Mouse (Mus musculus) right cerebral cortex, adult 2 months (tissue): ENCODE measurements around the gene Ntrk3.
A peak's percentile ranks its signal among the peaks of the same experiment; 100 is the strongest.

Experiments
- DNase-seq, 2 experiments: peaks; one replicate each; pipeline ENCODE4 v3.0.0; 2021 to 2022; ENCODE audit warnings: low spot score in 2 of 2

The Ntrk3 gene

GRCm38 (mm10) chr7:78376875-78377274, 360.9 kb downstream of the Ntrk3 start:
- DNase-seq, result no peak

- DNase-seq, result no peak
Observed at GRCm38 (mm10) chr7:78361341-78362309, 376.2 kb downstream of the Ntrk3 start.

GRCm38 (mm10) chr7:78347464-78347863, 390.3 kb downstream of the Ntrk3 start:
- DNase-seq, result peak; percentile 17 to 28

GRCm38 (mm10) chr7:78333422-78333821, 404.4 kb downstream of the Ntrk3 start:
- DNase-seq, result no peak

GRCm38 (mm10) chr7:78328301-78328700, 409.5 kb downstream of the Ntrk3 start:
- DNase-seq, result peak; percentile 55 to 62

- no peak for DNase-seq
Observed at GRCm38 (mm10) chr7:78326185-78326584, 411.6 kb downstream of the Ntrk3 start.

- peak in 1 of 2 experiments; percentile 3 for DNase-seq
Observed at GRCm38 (mm10) chr7:78318640-78319039, 419.2 kb downstream of the Ntrk3 start.

- DNase-seq, result peak in 1 of 2 experiments; percentile 32
Observed at GRCm38 (mm10) chr7:78305770-78306169, 432.0 kb downstream of the Ntrk3 start.

- DNase-seq, result no peak
Observed at GRCm38 (mm10) chr7:78305029-78305428, 432.8 kb downstream of the Ntrk3 start.

GRCm38 (mm10) chr7:78297290-78297689, 440.5 kb downstream of the Ntrk3 start:
- DNase-seq, result peak; percentile 66

- DNase-seq, result no peak
Observed at GRCm38 (mm10) chr7:78294322-78294721, 443.5 kb downstream of the Ntrk3 start.

GRCm38 (mm10) chr7:78290186-78290585, 447.6 kb downstream of the Ntrk3 start:
- DNase-seq, result no peak

GRCm38 (mm10) chr7:78286516-78287238, 451.1 kb downstream of the Ntrk3 start:
- no peak for DNase-seq

GRCm38 (mm10) chr7:78269506-78270250, 468.1 kb downstream of the Ntrk3 start:
- no peak for DNase-seq

GRCm38 (mm10) chr7:78267461-78268007, 470.3 kb downstream of the Ntrk3 start:
- DNase-seq, result no peak

GRCm38 (mm10) chr7:78264432-78265002, 473.3 kb downstream of the Ntrk3 start:
- DNase-seq, result no peak

- no peak for DNase-seq
Observed at GRCm38 (mm10) chr7:78261420-78262125, 476.2 kb downstream of the Ntrk3 start.

- no peak for DNase-seq
Observed at GRCm38 (mm10) chr7:78258151-78258550, 479.7 kb downstream of the Ntrk3 start.

- DNase-seq, result no peak
Observed at GRCm38 (mm10) chr7:78253777-78254385, 483.9 kb downstream of the Ntrk3 start.

- DNase-seq, result no peak
Observed at GRCm38 (mm10) chr7:78248119-78248642, 489.6 kb downstream of the Ntrk3 start.
